Mouse (Mus musculus): Measurements from ENCODE around the gene Slc8a1. TPM values are rescaled to one million over a fixed set of nuclear protein-coding genes. Genes with fewer than 3 reads are reported as not detected.

Gene Slc8a1
- polyA plus RNA-seq, 1 experiment from 2014 or later = 84.6 TPM

- ATAC-seq (replicated peaks; ENCODE audit: extremely low read depth, insufficient read depth, low FRiP score) = 0 out of 2 replicates have a peak, but pooled peaks have one; percentile 15
- peaks cover 17% of the 10 kb centered on the region for H3K4me1 ChIP-seq (ENCODE audit: control insufficient read depth, insufficient read depth, low read length)
- H3K9me3 ChIP-seq (replicated peaks; ENCODE audit: control insufficient read depth, low read length) = no peaks in the 10 kb centered on the region
- peak overlapping the region; percentile 100 for H3K27ac ChIP-seq (ENCODE audit: low read length)
- no peaks in the 10 kb centered on the region for H3K27me3 ChIP-seq (ENCODE audit: control insufficient read depth, insufficient read depth, low read length)
- H3K9ac ChIP-seq (ENCODE audit: low read length) = peak overlapping the region; percentile 87
- WGBS = 30% methylated on average over 4 of the region's 4 CpGs
- peak overlapping the region; percentile 56 for H3K4me3 ChIP-seq (ENCODE audit: low read length)
- H3K36me3 ChIP-seq (ENCODE audit: control insufficient read depth, insufficient read depth) = no peaks in the 10 kb centered on the region
- H3K4me2 ChIP-seq (ENCODE audit: low read depth, low read length) = peak overlapping the region; percentile 32
Measured at GRCm38 (mm10) chr17:81737309-81737708, 868 bp downstream of the Slc8a1 start.

GRCm38 (mm10) chr17:81735583-81735982 is 2.6 kb downstream of the Slc8a1 start:
- no peak for ATAC-seq (replicated peaks; ENCODE audit: extremely low read depth, insufficient read depth, low FRiP score)
- Histone ChIP-seq H3K27ac (ENCODE audit: low read length) (peak overlapping the region; percentile 94), H3K36me3 (ENCODE audit: control insufficient read depth, insufficient read depth) (no peaks in the 10 kb centered on the region), H3K9ac (ENCODE audit: low read length) (peak overlapping the region; percentile 87), H3K4me1 (ENCODE audit: control insufficient read depth, insufficient read depth, low read length) (peaks cover 8% of the 10 kb centered on the region; the same call in 1 of the 2 replicates), H3K4me2 (ENCODE audit: low read depth, low read length) (peak overlapping the region; percentile 62), H3K9me3 (replicated peaks; ENCODE audit: control insufficient read depth, low read length) (no peaks in the 10 kb centered on the region), H3K4me3 (ENCODE audit: low read length) (peak overlapping the region; percentile 61), H3K27me3 (ENCODE audit: control insufficient read depth, insufficient read depth, low read length) (no peaks in the 10 kb centered on the region)
- WGBS = 48% methylated on average over 2 of the region's 2 CpGs

GRCm38 (mm10) chr17:81729891-81730290 is 8.3 kb downstream of the Slc8a1 start:
- H3K4me1 ChIP-seq (ENCODE audit: control insufficient read depth, insufficient read depth, low read length) = peaks cover 5% of the 10 kb centered on the region
- H3K36me3 ChIP-seq (ENCODE audit: control insufficient read depth, insufficient read depth) = no peaks in the 10 kb centered on the region
- H3K27me3 ChIP-seq (ENCODE audit: control insufficient read depth, insufficient read depth, low read length) = no peaks in the 10 kb centered on the region
- H3K27ac ChIP-seq (ENCODE audit: low read length) = no peak overlapping the region; the same call in 1 of the 2 replicates
- WGBS = 46% methylated on average over 4 of the region's 4 CpGs
- no peak for ATAC-seq (replicated peaks; ENCODE audit: extremely low read depth, insufficient read depth, low FRiP score)
- no peaks in the 10 kb centered on the region for H3K9me3 ChIP-seq (replicated peaks; ENCODE audit: control insufficient read depth, low read length)
- H3K4me3 ChIP-seq (ENCODE audit: low read length) = peak overlapping the region; percentile 16; the same call in 1 of the 2 replicates
- H3K4me2 ChIP-seq (ENCODE audit: low read depth, low read length) = peak overlapping the region; percentile 43
- H3K9ac ChIP-seq (ENCODE audit: low read length) = peak overlapping the region; percentile 39

- no peak; the same call in 1 of the 2 replicates for ATAC-seq (replicated peaks; ENCODE audit: extremely low read depth, insufficient read depth, low FRiP score)
Measured at GRCm38 (mm10) chr17:81712273-81712751, 25.9 kb downstream of the Slc8a1 start.

GRCm38 (mm10) chr17:81704761-81705160 is 33.4 kb downstream of the Slc8a1 start:
- Histone ChIP-seq H3K4me3 (ENCODE audit: low read length) (no peak overlapping the region), H3K27me3 (ENCODE audit: control insufficient read depth, insufficient read depth, low read length) (no peaks in the 10 kb centered on the region), H3K4me1 (ENCODE audit: control insufficient read depth, insufficient read depth, low read length) (peaks cover 43% of the 10 kb centered on the region), H3K4me2 (ENCODE audit: low read depth, low read length) (no peak overlapping the region), H3K9ac (ENCODE audit: low read length) (no peak overlapping the region), H3K9me3 (replicated peaks; ENCODE audit: control insufficient read depth, low read length) (0 out of 2 replicates have a peak, but pooled peaks cover 2% of the 10 kb centered on the region), H3K27ac (ENCODE audit: low read length) (0 out of 2 replicates have a peak overlapping the region, but pooled peaks have one; percentile 24), H3K36me3 (ENCODE audit: control insufficient read depth, insufficient read depth) (peaks cover 11% of the 10 kb centered on the region)
- no peak for ATAC-seq (replicated peaks; ENCODE audit: extremely low read depth, insufficient read depth, low FRiP score)
- WGBS = 28% methylated on average over 3 of the region's 3 CpGs

More at GRCm38 (mm10) chr17:81712273-81712751, 25.9 kb downstream of the Slc8a1 start:
- peaks cover 17% of the 10 kb centered on the region for H3K36me3 ChIP-seq (ENCODE audit: control insufficient read depth, insufficient read depth)
- H3K4me3 ChIP-seq (ENCODE audit: low read length) = no peak overlapping the region
- H3K27ac ChIP-seq (ENCODE audit: low read length) = no peak overlapping the region
- 0 out of 2 replicates have a peak, but pooled peaks cover 2% of the 10 kb centered on the region for H3K9me3 ChIP-seq (replicated peaks; ENCODE audit: control insufficient read depth, low read length)
- H3K27me3 ChIP-seq (ENCODE audit: control insufficient read depth, insufficient read depth, low read length) = no peaks in the 10 kb centered on the region
- H3K4me2 ChIP-seq (ENCODE audit: low read depth, low read length) = no peak overlapping the region
- 38% methylated on average over 1 of the region's 1 CpGs for WGBS
- no peak overlapping the region for H3K9ac ChIP-seq (ENCODE audit: low read length)
- H3K4me1 ChIP-seq (ENCODE audit: control insufficient read depth, insufficient read depth, low read length) = peaks cover 15% of the 10 kb centered on the region

GRCm38 (mm10) chr17:81703258-81703657 is 34.9 kb downstream of the Slc8a1 start:
- ATAC-seq (replicated peaks; ENCODE audit: extremely low read depth, insufficient read depth, low FRiP score) = no peak
- WGBS = 54% methylated on average over 2 of the region's 2 CpGs

GRCm38 (mm10) chr17:81701701-81702100 is 36.5 kb downstream of the Slc8a1 start:
- H3K36me3 ChIP-seq (ENCODE audit: control insufficient read depth, insufficient read depth) = peaks cover 5% of the 10 kb centered on the region; the same call in 1 of the 2 replicates
- no peak overlapping the region for H3K9ac ChIP-seq (ENCODE audit: low read length)
- no peak overlapping the region for H3K4me3 ChIP-seq (ENCODE audit: low read length)
- ATAC-seq (replicated peaks; ENCODE audit: extremely low read depth, insufficient read depth, low FRiP score) = no peak
- H3K4me2 ChIP-seq (ENCODE audit: low read depth, low read length) = no peak overlapping the region
- H3K4me1 ChIP-seq (ENCODE audit: control insufficient read depth, insufficient read depth, low read length) = peaks cover 49% of the 10 kb centered on the region
- WGBS = 39% methylated on average over 4 of the region's 4 CpGs
- no peaks in the 10 kb centered on the region for H3K27me3 ChIP-seq (ENCODE audit: control insufficient read depth, insufficient read depth, low read length)
- H3K9me3 ChIP-seq (replicated peaks; ENCODE audit: control insufficient read depth, low read length) = no peaks in the 10 kb centered on the region
- peak overlapping the region; percentile 61 for H3K27ac ChIP-seq (ENCODE audit: low read length)

More at GRCm38 (mm10) chr17:81703258-81703657, 34.9 kb downstream of the Slc8a1 start:
- no peak overlapping the region for H3K4me3 ChIP-seq (ENCODE audit: low read length)
- no peak overlapping the region for H3K4me2 ChIP-seq (ENCODE audit: low read depth, low read length)
- H3K36me3 ChIP-seq (ENCODE audit: control insufficient read depth, insufficient read depth) = peaks cover 5% of the 10 kb centered on the region; the same call in 1 of the 2 replicates
- no peaks in the 10 kb centered on the region for H3K27me3 ChIP-seq (ENCODE audit: control insufficient read depth, insufficient read depth, low read length)
- H3K9me3 ChIP-seq (replicated peaks; ENCODE audit: control insufficient read depth, low read length) = no peaks in the 10 kb centered on the region
- H3K4me1 ChIP-seq (ENCODE audit: control insufficient read depth, insufficient read depth, low read length) = peaks cover 55% of the 10 kb centered on the region
- H3K9ac ChIP-seq (ENCODE audit: low read length) = no peak overlapping the region
- peak overlapping the region; percentile 63 for H3K27ac ChIP-seq (ENCODE audit: low read length)

- Histone ChIP-seq H3K27ac (ENCODE audit: low read length) (peak overlapping the region; percentile 29; the same call in 1 of the 2 replicates), H3K9ac (ENCODE audit: low read length) (no peak overlapping the region), H3K27me3 (ENCODE audit: control insufficient read depth, insufficient read depth, low read length) (no peaks in the 10 kb centered on the region), H3K36me3 (ENCODE audit: control insufficient read depth, insufficient read depth) (peaks cover 5% of the 10 kb centered on the region; the same call in 1 of the 2 replicates), H3K4me3 (ENCODE audit: low read length) (no peak overlapping the region), H3K9me3 (replicated peaks; ENCODE audit: control insufficient read depth, low read length) (no peaks in the 10 kb centered on the region), H3K4me1 (ENCODE audit: control insufficient read depth, insufficient read depth, low read length) (peaks cover 29% of the 10 kb centered on the region), H3K4me2 (ENCODE audit: low read depth, low read length) (0 out of 2 replicates have a peak overlapping the region, but pooled peaks have one; percentile 1)
- 41% methylated on average over 10 of the region's 10 CpGs for WGBS
- ATAC-seq (replicated peaks; ENCODE audit: extremely low read depth, insufficient read depth, low FRiP score) = no peak
Measured at GRCm38 (mm10) chr17:81698789-81699188, 39.4 kb downstream of the Slc8a1 start.

- ATAC-seq (replicated peaks; ENCODE audit: extremely low read depth, insufficient read depth, low FRiP score) = no peak
- H3K4me3 ChIP-seq (ENCODE audit: low read length) = no peak overlapping the region
- no peak overlapping the region for H3K9ac ChIP-seq (ENCODE audit: low read length)
- 37% methylated on average over 2 of the region's 2 CpGs for WGBS
- no peaks in the 10 kb centered on the region for H3K9me3 ChIP-seq (replicated peaks; ENCODE audit: control insufficient read depth, low read length)
- H3K27ac ChIP-seq (ENCODE audit: low read length) = no peak overlapping the region
- no peaks in the 10 kb centered on the region for H3K27me3 ChIP-seq (ENCODE audit: control insufficient read depth, insufficient read depth, low read length)
- H3K4me2 ChIP-seq (ENCODE audit: low read depth, low read length) = no peak overlapping the region
- peaks cover 5% of the 10 kb centered on the region; the same call in 1 of the 2 replicates for H3K36me3 ChIP-seq (ENCODE audit: control insufficient read depth, insufficient read depth)
- H3K4me1 ChIP-seq (ENCODE audit: control insufficient read depth, insufficient read depth, low read length) = peaks cover 21% of the 10 kb centered on the region
Measured at GRCm38 (mm10) chr17:81697695-81698094, 40.5 kb downstream of the Slc8a1 start.

Measured in heart, embryonic 16.5 days (tissue).